Mouse (Mus musculus): ENCODE measurements around the gene Exd2. TPM values are rescaled to one million over a fixed set of nuclear protein-coding genes. Genes with fewer than 3 reads are reported as not detected.
"Not testable (repeated sequence)": the region's sequence is repeated elsewhere in the genome, so short reads cannot be mapped to it uniquely, and the experiment has no call there.

Gene Exd2
- polyA plus RNA-seq, 1 experiment from 2014 or later: 53.4 TPM

DNA sequence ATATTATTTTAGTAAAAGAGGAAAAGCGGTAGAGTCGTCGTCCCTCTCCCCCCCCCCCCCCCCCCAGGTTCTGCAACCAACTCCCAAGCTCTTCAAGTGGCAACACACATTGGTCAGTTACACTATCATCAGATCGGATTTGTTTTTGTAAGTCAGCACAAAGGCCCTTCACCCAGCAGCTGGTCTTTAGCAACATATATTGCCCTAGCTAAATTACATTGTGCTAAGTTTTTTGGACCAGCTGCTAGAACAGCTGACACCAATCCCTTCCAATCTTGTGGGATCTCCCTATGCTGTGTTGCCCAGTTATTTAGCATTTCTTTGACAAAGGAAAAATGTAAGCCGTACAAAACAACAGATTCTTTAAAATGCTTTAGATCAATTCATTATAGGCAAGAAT lies 4.9 kb upstream of the Exd2 start:
- Histone ChIP-seq H3K27ac (no peak overlapping the region), H3K9ac (no peak overlapping the region), H3K9me3 (no peaks in the 10 kb centered on the region), H3K4me2 (no peak overlapping the region), H3K27me3 (no peaks in the 10 kb centered on the region), H3K4me3 (no peak overlapping the region), H3K36me3 (no peaks in the 10 kb centered on the region), H3K4me1 (replicated peaks) (no peaks in the 10 kb centered on the region)
- no peak for ATAC-seq (ENCODE audit: low FRiP score)
- 85% methylated on average over 5 of the region's 5 CpGs for WGBS

DNA sequence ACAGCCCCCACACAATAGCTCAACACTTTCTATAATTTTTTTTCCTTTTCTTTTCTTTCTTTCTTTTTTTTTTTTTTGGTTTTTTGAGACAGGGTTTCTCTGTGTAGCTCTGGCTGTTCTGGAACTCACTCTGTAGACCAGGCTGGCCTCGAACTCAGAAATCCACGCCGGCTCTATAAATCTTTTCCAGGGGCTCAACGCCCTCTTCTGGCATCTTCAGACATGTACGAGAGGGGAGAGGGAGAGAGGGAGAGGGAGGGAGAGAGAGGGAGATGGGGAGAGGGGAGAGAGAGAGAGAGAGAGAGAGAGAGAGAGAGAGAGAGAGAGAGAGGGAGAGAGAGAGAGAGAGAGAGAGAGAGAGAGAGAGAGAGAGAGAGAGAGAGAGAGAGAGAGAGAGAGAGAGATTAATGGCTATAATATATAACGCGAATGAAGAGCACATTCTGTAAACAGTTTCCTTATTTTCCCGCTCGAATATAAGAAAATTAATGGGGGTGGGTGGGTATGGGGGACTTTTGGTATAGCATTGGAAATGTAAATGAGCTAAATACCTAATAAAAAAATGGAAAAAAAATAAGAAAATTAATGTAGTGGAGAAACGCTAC lies 501 bp upstream of the Exd2 start:
- ATAC-seq (ENCODE audit: low FRiP score): 0 out of 2 replicates have a peak, but pooled peaks have one; percentile 36
- Histone ChIP-seq H3K4me2 (peak overlapping the region; percentile 89), H3K4me1 (replicated peaks) (peaks cover 17% of the 10 kb centered on the region), H3K27ac (peak overlapping the region; percentile 83), H3K4me3 (peak overlapping the region; percentile 77), H3K9ac (0 out of 2 replicates have a peak overlapping the region, but pooled peaks have one; percentile 89)
- not testable (repeated sequence) for H3K27me3 ChIP-seq, H3K9me3 ChIP-seq, H3K36me3 ChIP-seq
- WGBS: 13% methylated on average over 10 of the region's 10 CpGs

DNA sequence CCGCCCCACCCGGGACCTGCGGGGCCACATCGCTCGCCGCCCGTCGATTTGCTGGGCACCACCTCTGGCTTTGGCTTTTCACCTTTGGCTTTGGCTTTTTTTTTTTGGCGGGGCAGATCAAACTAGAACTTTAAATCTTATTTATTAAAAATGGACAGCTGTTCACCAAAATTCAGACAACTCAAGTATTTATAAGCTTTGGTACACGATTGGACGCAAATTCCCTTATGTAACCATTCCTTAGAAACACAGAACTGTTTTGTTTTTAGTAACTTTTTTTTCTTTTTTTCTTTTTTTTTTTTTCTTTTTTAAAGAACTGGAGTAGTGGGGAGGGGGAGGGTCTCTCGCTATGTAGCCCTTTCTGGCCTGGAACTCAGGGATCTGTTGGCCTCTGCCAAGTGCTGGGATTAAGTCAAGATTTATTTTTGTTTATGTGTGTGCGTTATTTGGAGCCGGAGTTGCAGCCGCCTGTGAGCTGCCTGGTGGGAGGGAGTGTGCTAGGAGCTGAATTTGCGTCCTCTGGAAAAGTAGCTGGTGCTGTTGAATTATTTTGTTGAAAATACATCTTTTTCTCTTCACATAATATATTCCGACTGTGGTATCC lies 873 bp downstream of the Exd2 start:
- Histone ChIP-seq H3K9ac (peak overlapping the region; percentile 89), H3K9me3 (no peaks in the 10 kb centered on the region), H3K4me3 (peak overlapping the region; percentile 77), H3K36me3 (no peaks in the 10 kb centered on the region), H3K4me2 (peak overlapping the region; percentile 89), H3K4me1 (replicated peaks) (peaks cover 17% of the 10 kb centered on the region), H3K27me3 (no peaks in the 10 kb centered on the region), H3K27ac (peak overlapping the region; percentile 83)
- WGBS: 8% methylated on average over 17 of the region's 17 CpGs
- ATAC-seq (ENCODE audit: low FRiP score): no peak

DNA sequence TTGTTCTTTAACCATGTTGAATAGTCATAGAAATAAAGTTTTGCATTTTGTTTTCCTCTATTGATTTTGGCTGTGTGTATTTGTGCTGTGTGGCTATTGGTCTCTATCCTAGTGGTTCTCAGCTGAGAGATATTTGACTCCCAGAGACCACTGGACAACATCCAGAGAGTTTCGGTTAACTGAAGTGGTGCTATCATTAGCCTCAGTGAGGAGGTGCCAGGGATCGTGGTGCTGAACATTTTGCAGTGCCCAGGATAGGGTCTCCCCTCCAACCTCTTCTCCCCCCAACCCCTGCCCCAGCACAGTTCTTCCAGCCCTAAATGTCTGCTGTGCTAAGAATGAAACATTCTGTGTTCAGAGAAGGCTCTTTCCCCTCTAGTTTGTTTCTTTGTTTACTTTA lies 7.3 kb downstream of the Exd2 start:
- H3K4me1 ChIP-seq (replicated peaks): 0 out of 2 replicates have a peak, but pooled peaks cover 2% of the 10 kb centered on the region
- H3K9me3 ChIP-seq: no peaks in the 10 kb centered on the region
- H3K36me3 ChIP-seq: no peaks in the 10 kb centered on the region
- H3K4me3 ChIP-seq: no peak overlapping the region
- H3K27ac ChIP-seq: no peak overlapping the region
- H3K4me2 ChIP-seq: no peak overlapping the region
- no peaks in the 10 kb centered on the region for H3K27me3 ChIP-seq
- 95% methylated on average over 2 of the region's 2 CpGs for WGBS
- H3K9ac ChIP-seq: no peak overlapping the region
- no peak for ATAC-seq (ENCODE audit: low FRiP score)

DNA sequence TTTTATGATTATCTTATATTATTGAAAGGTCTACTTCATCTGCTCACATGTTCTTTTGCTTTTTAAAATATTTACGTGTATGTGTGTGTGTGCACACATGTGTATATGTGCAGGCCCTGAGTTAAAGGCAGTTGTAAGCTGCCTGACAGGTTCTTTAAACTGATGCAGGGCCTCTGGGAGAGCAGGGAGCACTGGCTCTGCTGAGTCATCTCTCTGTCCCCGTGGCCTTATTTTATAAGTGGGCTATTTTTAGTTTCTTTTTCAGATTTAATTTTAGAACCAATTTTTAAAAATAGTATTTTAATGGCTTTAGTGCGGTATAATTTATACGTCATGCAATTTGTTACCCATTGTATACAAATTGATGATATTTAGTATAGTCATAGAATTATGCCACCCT lies 9.0 kb downstream of the Exd2 start:
- Histone ChIP-seq H3K4me3 (no peak overlapping the region), H3K36me3 (peaks cover 9% of the 10 kb centered on the region), H3K4me1 (replicated peaks) (no peaks in the 10 kb centered on the region), H3K9ac (no peak overlapping the region), H3K4me2 (no peak overlapping the region), H3K27ac (no peak overlapping the region), H3K27me3 (no peaks in the 10 kb centered on the region), H3K9me3 (no peaks in the 10 kb centered on the region)
- WGBS: 87% methylated on average over 4 of the region's 4 CpGs
- ATAC-seq (ENCODE audit: low FRiP score): no peak

DNA sequence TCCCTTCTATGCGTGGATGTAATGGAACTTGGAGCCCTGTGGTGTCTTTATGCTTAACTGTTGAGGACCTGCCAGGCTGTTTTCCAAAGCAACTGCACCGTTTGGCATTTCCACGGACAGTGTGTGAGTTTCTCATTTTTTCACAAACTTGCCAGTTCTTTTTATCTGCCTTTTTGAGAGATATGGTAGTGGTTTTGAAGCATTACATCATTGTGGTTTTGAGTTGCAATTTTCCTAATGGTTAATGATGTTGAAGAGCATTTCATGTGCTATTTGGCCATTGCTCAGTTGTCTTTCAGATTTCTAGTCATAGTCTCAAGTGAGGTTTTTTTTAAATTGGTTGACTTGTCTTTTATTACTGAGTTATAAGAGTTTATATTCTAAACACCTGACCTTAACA lies 10.8 kb downstream of the Exd2 start:
- Histone ChIP-seq H3K9ac (no peak overlapping the region), H3K4me2 (no peak overlapping the region)
- 80% methylated on average over 3 of the region's 3 CpGs for whole genome bisulfite sequencing

DNA sequence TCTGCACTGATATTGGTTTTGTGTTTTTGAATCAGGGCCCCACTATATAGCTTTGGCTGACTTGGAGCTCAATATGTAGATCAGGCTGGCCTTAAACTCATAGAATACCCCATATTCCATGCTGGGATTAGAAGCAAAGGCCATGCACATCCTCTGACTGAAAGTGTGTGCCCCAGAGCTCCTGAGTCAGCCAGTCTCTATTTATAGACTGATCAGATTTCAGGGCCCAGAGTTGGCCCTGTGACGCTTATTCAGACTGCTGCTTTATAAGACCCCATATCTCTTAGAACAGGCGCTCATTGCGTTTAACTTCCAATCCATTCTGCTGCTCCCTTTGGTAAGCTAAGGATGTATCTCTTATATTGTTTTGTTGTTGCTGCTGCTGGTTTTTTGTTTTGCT lies 17.1 kb downstream of the Exd2 start:
- ATAC-seq (ENCODE audit: low FRiP score): no peak
- H3K9ac ChIP-seq: no peak overlapping the region
- H3K4me3 ChIP-seq: no peak overlapping the region
- WGBS: 87% methylated on average over 3 of the region's 3 CpGs
- peaks cover 55% of the 10 kb centered on the region for H3K36me3 ChIP-seq
- no peaks in the 10 kb centered on the region for H3K9me3 ChIP-seq
- no peaks in the 10 kb centered on the region for H3K4me1 ChIP-seq (replicated peaks)
- no peak overlapping the region for H3K4me2 ChIP-seq
- no peaks in the 10 kb centered on the region for H3K27me3 ChIP-seq
- no peak overlapping the region for H3K27ac ChIP-seq

More for the DNA sequence above, 10.8 kb downstream of the Exd2 start:
- ATAC-seq (ENCODE audit: low FRiP score): no peak
- no peak overlapping the region for H3K4me3 ChIP-seq
- no peaks in the 10 kb centered on the region for H3K4me1 ChIP-seq (replicated peaks)
- no peaks in the 10 kb centered on the region for H3K9me3 ChIP-seq
- H3K36me3 ChIP-seq: peaks cover 13% of the 10 kb centered on the region
- no peak overlapping the region for H3K27ac ChIP-seq
- H3K27me3 ChIP-seq: no peaks in the 10 kb centered on the region

DNA sequence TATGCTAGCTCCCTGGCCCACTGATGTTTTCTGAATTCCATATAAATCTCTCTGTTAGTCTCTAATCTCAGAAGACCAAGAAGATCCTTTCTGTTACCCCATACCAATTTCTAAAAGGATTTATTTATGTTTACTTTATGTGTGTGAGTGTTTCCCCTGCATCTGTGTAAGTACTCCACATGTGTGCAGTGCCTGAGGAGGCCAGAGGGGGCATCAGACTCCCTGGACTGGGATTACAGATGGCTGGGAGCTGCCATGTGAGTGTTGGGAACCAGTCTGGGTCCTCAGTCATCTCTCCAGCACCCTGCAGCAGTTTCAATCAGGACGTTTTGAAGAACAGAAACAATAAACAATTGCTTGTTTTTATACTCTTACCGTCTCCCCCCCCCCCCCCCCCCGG lies 20.5 kb downstream of the Exd2 start:
- ATAC-seq (ENCODE audit: low FRiP score): no peak
- WGBS: 73% methylated on average over 3 of the region's 3 CpGs
- peaks cover 64% of the 10 kb centered on the region for H3K36me3 ChIP-seq

DNA sequence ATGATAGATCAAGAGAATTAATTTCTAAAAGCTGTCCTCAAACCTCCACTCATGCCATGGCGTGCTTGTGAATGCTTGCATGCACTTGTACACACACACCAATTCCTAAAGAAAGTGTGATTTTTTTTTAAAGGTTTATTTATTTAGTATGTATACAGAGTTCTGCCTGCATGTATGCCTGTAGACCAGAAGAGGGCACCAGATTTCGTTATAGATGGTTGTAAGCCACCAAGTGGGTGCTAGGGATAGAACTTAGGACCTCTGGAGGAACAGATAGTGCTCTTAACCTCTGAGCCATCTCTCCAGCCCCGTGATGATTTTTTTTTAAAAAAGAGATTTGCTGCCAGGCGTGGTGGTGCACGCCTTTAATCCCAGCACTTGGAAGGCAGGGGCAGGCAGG lies 30.4 kb downstream of the Exd2 start:
- Histone ChIP-seq H3K9me3 (no peaks in the 10 kb centered on the region), H3K27ac (no peak overlapping the region), H3K4me3 (no peak overlapping the region), H3K4me1 (replicated peaks) (no peaks in the 10 kb centered on the region), H3K27me3 (no peaks in the 10 kb centered on the region), H3K4me2 (no peak overlapping the region), H3K9ac (no peak overlapping the region), H3K36me3 (peaks cover 62% of the 10 kb centered on the region)
- 96% methylated on average over 5 of the region's 5 CpGs for WGBS
- ATAC-seq (ENCODE audit: low FRiP score): no peak

More for the DNA sequence above, 20.5 kb downstream of the Exd2 start:
- no peak overlapping the region for H3K4me3 ChIP-seq
- no peaks in the 10 kb centered on the region for H3K27me3 ChIP-seq
- H3K9me3 ChIP-seq: no peaks in the 10 kb centered on the region
- no peaks in the 10 kb centered on the region for H3K4me1 ChIP-seq (replicated peaks)
- H3K27ac ChIP-seq: no peak overlapping the region
- no peak overlapping the region for H3K9ac ChIP-seq
- H3K4me2 ChIP-seq: no peak overlapping the region

DNA sequence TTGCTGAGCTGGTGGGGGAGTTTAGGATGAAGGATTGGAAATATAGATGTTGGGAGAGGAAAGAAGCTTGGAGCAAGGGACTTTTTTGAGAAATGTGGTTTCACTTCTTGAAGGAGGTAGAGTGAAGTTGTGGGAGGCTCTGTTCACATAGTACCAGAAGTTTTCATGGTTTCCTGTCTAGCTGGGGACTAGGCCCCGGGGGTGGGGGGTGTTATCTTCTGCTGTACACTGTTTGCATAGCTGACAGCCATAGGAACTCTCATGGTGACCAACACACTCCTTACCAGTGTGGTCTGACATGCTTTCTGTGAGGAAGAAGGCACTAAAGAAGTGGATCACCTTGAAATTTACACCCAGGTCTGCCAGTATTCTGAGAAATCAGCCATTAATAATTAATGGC lies 32.8 kb downstream of the Exd2 start:
- no peak overlapping the region for H3K27ac ChIP-seq
- no peak for ATAC-seq (ENCODE audit: low FRiP score)
- H3K9ac ChIP-seq: no peak overlapping the region
- H3K4me1 ChIP-seq (replicated peaks): no peaks in the 10 kb centered on the region
- H3K9me3 ChIP-seq: no peaks in the 10 kb centered on the region
- H3K27me3 ChIP-seq: no peaks in the 10 kb centered on the region
- peaks cover 42% of the 10 kb centered on the region for H3K36me3 ChIP-seq
- no peak overlapping the region for H3K4me3 ChIP-seq
- H3K4me2 ChIP-seq: no peak overlapping the region
- WGBS: 100% methylated on average over 1 of the region's 1 CpGs

DNA sequence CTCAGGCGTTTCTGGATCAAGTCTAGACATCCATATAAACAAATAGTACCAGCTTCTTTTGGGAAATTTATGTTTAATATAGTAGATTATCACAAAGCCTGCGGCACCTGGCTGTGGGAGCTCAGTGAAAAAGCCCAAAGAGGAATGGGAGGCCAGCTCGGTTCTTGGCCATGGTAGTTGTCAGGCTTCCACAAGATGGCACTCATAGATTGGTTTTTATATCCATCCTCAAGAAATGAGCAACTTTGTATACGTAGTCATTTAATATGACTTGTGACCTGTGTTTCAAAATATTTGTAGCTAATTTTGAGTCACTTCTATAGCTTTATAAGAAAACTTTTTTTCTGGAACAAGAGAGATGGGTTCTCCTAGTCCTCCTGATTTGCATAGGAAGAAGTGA lies 35.5 kb downstream of the Exd2 start:
- no peaks in the 10 kb centered on the region for H3K4me1 ChIP-seq (replicated peaks)
- H3K4me3 ChIP-seq: no peak overlapping the region
- no peaks in the 10 kb centered on the region for H3K9me3 ChIP-seq
- peaks cover 17% of the 10 kb centered on the region for H3K36me3 ChIP-seq
- 55% methylated on average over 4 of the region's 4 CpGs for WGBS
- no peak overlapping the region for H3K27ac ChIP-seq
- H3K4me2 ChIP-seq: no peak overlapping the region
- H3K9ac ChIP-seq: no peak overlapping the region
- no peak for ATAC-seq (ENCODE audit: low FRiP score)
- H3K27me3 ChIP-seq: no peaks in the 10 kb centered on the region

DNA sequence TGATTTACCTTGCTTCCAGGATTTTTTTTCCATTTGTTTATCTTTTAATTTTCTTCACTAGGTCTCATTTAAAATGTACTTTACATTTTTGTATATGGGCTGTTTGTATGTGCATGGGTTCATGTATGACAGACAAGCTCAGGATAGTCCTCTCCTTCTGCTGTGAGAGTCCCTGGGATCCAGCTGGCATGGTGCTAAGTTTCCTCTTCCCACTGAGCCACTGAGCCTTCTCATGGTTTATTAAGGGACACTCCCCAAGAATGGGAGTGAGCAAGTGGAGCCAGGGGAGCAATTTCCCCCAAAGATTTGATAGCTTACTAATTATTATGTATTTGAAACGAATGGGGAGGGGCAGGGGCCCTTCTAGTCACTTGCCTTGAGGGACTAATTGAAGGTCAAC lies 37.6 kb downstream of the Exd2 start:
- Histone ChIP-seq H3K4me3 (no peak overlapping the region), H3K27me3 (no peaks in the 10 kb centered on the region), H3K4me1 (replicated peaks) (no peaks in the 10 kb centered on the region), H3K36me3 (peaks cover 11% of the 10 kb centered on the region), H3K9ac (no peak overlapping the region), H3K4me2 (no peak overlapping the region), H3K9me3 (no peaks in the 10 kb centered on the region), H3K27ac (no peak overlapping the region)
- no peak for ATAC-seq (ENCODE audit: low FRiP score)
- WGBS: 51% methylated on average over 1 of the region's 1 CpGs

DNA sequence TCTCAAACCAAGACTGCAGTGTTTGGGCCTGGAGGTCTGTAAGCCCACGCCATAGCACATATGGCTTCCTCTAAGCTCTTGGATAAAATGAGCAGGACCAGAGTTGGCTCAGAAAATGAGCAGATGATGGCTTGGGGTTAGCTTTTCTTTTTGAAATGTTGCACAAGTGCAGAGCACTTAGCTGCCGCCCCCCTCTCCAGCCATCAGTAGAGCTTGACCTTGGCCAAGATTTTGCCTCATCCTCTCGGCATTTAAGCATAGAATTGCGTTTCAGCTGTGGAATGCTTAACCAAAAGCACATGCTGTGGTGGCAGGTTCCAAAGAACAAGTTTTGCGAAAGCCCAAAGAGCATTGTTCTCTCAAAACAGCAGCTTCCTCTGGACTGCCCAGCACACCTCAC lies 41.8 kb downstream of the Exd2 start:
- Histone ChIP-seq H3K4me1 (replicated peaks) (peaks cover 8% of the 10 kb centered on the region; the same call in 1 of the 2 replicates), H3K27me3 (no peaks in the 10 kb centered on the region), H3K36me3 (no peaks in the 10 kb centered on the region), H3K9ac (no peak overlapping the region), H3K9me3 (no peaks in the 10 kb centered on the region), H3K4me2 (no peak overlapping the region), H3K27ac (no peak overlapping the region), H3K4me3 (no peak overlapping the region)
- WGBS: 87% methylated on average over 5 of the region's 5 CpGs
- no peak for ATAC-seq (ENCODE audit: low FRiP score)
